Mouse (Mus musculus) lung, postnatal 25 days (tissue): Measurements from ENCODE around the gene Btbd35f12.
"Not testable (repeated sequence)": the region's sequence is repeated elsewhere in the genome, so short reads cannot be mapped to it uniquely, and the experiment has no call there.

Source experiments
- DNase-seq: peaks from one replicate; pipeline ENCODE4 v3.0.0; 2022; ENCODE audit warnings: low spot score

The Btbd35f12 gene

DNA sequence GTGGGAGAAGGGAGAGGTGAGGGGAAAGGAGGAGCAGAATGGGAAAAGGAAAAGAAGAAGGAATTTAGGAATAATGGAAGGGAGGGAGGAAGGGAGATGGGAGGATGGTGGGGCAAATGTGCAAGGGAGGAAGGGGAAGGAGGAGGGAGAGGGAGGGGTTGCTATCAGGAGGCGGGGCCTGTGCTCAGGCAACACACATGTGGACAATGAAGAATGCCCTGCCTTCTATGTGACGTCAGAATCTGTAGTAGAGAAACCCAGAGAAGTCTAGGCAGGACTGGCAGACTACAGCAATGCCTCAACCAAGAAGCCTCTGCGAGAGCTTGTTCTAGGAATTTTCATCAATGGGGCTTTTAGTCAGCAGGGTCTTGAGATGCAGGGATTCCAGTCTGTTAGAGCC lies at the start of gene Btbd35f12:
TSS of gene Btbd35f12 (plus strand) at position 301 of the 400 bp plus-strand sequence.
- not testable (repeated sequence) for DNase-seq

DNA sequence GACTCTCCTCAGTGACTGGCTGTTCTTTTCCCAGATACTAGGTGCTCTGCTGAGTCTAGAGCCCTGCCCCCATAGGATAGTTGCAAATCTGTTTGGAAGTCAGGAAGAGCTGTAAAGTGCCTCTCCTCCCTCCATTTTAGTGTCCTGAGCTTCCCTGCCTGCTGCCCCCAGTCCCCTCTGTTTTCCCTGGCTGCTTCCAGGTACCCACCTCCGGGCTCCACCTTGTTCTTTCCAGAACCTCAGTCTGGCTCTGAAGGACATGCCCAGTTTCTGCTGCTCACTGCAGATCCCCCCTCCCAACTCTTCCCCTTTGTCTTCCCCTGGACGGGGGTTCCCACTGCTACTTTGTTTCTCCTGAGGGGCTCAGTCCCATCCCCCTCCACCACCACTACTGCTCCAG lies 40.1 kb downstream of the Btbd35f12 start:
- not testable (repeated sequence) for DNase-seq
